Mouse (Mus musculus) kidney, adult 2 months (tissue): Measurements from ENCODE around the gene Mkks. TPM values are rescaled to one million over a fixed set of nuclear protein-coding genes. Genes with fewer than 3 reads are reported as not detected.
"Not testable (repeated sequence)": the region's sequence is repeated elsewhere in the genome, so short reads cannot be mapped to it uniquely, and the experiment has no call there.

Experiments
- DNase-seq: peaks from one replicate; pipeline ENCODE4 v3.0.0; 2021
- H3K27ac ChIP-seq: fragments of 200-500 bp; 2 replicates; pipeline ENCODE4 v1.5.1; 2012; ENCODE audit warnings: low read depth, low read length, control low read depth, inconsistent platforms; ENCODE audit not compliant: insufficient read depth
- H3K27me3 ChIP-seq: fragments of 200-500 bp; replicated peaks from 2 replicates; pipeline ENCODE4 v1.6.1; 2012; ENCODE audit warnings: mild to moderate bottlenecking, moderate library complexity, low read length, inconsistent platforms; ENCODE audit not compliant: control insufficient read depth, insufficient read depth
- H3K36me3 ChIP-seq: fragments of 200-500 bp; 2 replicates; pipeline ENCODE4 v1.6.1; 2012; ENCODE audit warnings: mild to moderate bottlenecking, moderate library complexity, low read length, inconsistent platforms; ENCODE audit not compliant: control insufficient read depth, insufficient read depth
- H3K4me1 ChIP-seq: fragments of 200-500 bp; 2 replicates; pipeline ENCODE4 v1.6.1; 2011; ENCODE audit warnings: low read length; ENCODE audit not compliant: control insufficient read depth, insufficient read depth
- H3K4me3 ChIP-seq: fragments of 200-500 bp; 2 replicates; pipeline ENCODE4 v1.5.1; 2011; ENCODE audit warnings: mild to moderate bottlenecking, low read depth, low read length, control low read depth; ENCODE audit not compliant: insufficient read depth
- CTCF ChIP-seq: fragments of 200-500 bp; conservative IDR thresholded peaks from 2 replicates; pipeline ENCODE4 v1.5.1; 2011; ENCODE audit warnings: low read depth, mild to moderate bottlenecking, control low read depth, low read length, moderate library complexity, mixed read lengths; ENCODE audit not compliant: insufficient read depth, insufficient read length
- POLR2A ChIP-seq: fragments of 200-500 bp; IDR thresholded peaks from one replicate; pipeline ENCODE4 v1.6.1; 2011; ENCODE audit warnings: low read depth, low read length, control low read depth
- WGBS: fragments of 180-500 bp; shearing (Covaris S2); methylation state at CpG from one replicate; pipeline ENCODE4 v1.1.7; 2018; 5-methylcytosine and 5-hydroxymethylcytosine counted together
- polyA plus RNA-seq: library from polyadenylated mRNA; depleted of rRNA; stranded (reverse); fragments of >200 nt; gene quantifications from 2 replicates; pipeline ENCODE4 v1.2.3, GENCODE M21; 2012

The Mkks gene
- polyA plus RNA-seq, 1 experiment: 10.9 TPM

DNA sequence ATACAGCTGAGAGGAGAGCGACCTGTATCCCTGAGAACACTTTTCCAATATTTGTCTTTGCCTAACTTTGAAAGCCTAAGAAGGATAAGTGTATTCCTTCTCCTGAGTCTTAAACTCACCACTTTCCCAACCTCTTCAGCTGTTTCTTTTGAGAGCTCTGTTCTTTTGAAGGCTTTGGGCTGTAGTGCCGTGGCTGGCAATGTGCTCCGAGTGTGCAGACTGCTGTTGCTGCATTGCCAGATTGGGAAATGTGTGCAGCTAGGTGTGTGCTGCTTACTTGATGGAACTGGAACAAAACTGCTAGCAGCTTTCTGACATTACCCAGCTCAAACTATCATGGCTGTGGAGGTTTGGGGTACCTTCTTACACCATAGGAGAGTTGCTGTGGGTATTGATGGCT lies 21.8 kb upstream of the Mkks start:
- Histone ChIP-seq H3K27ac (no peak overlapping the region), H3K4me1 (no peaks in the 10 kb centered on the region), H3K4me3 (no peak overlapping the region), H3K36me3 (no peaks in the 10 kb centered on the region), H3K27me3 (no peaks in the 10 kb centered on the region)
- DNase-seq: no peak
- TF ChIP-seq POLR2A: no peak
- TF ChIP-seq CTCF: no peak
- 93% methylated on average over 3 of the region's 3 CpGs for WGBS

DNA sequence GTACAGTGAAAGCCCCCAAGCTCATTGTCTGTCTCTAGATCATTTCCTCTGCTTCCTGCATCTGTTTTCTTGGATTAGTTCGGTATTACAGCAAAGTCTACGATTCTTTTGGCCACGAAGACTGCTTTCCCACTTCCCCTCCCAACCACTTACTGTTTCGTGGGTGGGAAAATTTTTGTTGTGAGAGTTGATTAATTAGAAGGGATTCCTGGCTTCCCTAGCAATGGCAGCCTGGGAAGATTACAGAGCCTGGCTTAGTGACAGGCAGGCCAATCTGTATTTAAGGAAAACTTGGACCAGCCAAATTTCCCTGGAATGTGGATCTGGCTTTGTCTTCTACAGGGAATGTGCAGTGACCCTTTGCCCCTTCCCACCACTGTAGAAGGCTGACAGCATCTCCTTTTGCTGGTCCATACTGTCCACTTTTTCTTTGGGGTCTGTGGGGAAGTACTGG lies 20.8 kb upstream of the Mkks start:
- Histone ChIP-seq H3K27me3 (no peaks in the 10 kb centered on the region), H3K36me3 (no peaks in the 10 kb centered on the region), H3K4me3 (no peak overlapping the region), H3K27ac (no peak overlapping the region), H3K4me1 (no peaks in the 10 kb centered on the region)
- 40% methylated on average over 4 of the region's 4 CpGs for WGBS
- DNase-seq: peak; percentile 25
- TF ChIP-seq CTCF: no peak
- TF ChIP-seq POLR2A: no peak

DNA sequence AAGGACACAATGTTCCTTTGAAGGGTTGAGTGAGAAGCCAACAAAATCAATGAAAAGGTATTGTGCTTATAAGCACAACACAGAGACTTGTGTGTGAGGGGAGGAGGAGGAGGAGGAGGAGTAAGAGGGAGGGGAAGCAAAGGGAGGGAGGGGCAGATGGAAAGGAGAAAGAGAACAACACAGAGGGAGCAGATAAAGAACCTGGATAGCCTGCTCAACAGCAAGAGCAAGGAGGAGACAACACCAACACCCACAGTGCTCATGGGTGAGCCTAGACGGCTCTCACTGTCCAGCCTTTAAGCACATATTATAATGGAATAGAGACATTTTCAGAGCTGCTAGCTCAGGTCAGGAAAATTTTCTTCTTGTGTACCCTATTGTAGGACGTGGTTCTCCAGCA lies 18.1 kb upstream of the Mkks start:
- TF ChIP-seq POLR2A (no peak), CTCF (no peak)
- Histone ChIP-seq H3K4me3 (no peak overlapping the region), H3K27ac (no peak overlapping the region), H3K27me3 (no peaks in the 10 kb centered on the region), H3K4me1 (no peaks in the 10 kb centered on the region), H3K36me3 (no peaks in the 10 kb centered on the region)
- 87% methylated on average over 2 of the region's 2 CpGs for whole genome bisulfite sequencing
- DNase-seq: no peak

DNA sequence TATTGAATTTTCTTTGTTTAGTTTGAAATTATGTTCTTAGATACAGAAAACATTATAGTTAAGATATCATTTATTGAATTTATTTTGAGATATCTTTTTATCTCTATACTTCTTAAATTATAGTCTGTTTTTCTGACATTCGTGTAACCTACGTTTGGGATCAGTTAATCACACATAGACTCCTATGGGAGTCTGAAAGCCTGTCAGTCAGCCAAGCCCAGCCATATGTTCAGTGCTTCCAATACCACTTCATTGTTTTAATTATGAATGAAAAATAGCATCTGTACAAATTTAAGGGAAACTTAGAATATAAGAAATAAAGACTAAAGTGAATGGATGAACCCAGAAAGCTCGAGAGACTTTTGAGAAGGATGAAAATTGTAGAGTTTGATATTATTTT lies 17.4 kb upstream of the Mkks start:
- WGBS: 96% methylated on average over 3 of the region's 3 CpGs
- TF ChIP-seq POLR2A (no peak), CTCF (no peak)
- no peaks in the 10 kb centered on the region for H3K36me3 ChIP-seq

DNA sequence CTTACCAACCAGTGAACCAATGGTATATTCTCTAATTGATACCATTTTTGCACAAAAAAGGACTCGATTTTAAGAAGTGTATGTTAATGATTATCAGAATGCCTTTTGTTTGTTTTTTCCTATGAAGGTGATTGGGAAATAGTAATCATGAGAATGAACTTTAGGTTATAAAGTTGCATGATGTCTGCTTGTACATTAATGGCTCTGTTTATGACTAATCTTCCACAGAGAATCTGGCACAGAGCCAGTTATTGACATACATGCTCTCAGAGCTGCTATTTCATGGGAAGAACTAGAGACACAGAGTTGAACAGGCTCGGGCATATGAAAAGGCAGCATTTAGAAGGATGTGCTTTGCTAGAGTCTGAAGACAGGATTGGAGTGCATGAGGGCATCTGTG lies 4.9 kb upstream of the Mkks start:
- no peak overlapping the region for H3K4me3 ChIP-seq
- no peaks in the 10 kb centered on the region for H3K27me3 ChIP-seq
- 78% methylated on average over 2 of the region's 2 CpGs for WGBS
- TF ChIP-seq CTCF (no peak), POLR2A (no peak)
- H3K27ac ChIP-seq: no peak overlapping the region
- no peaks in the 10 kb centered on the region for H3K36me3 ChIP-seq
- H3K4me1 ChIP-seq: 0 out of 2 replicates have a peak, but pooled peaks cover 2% of the 10 kb centered on the region
- DNase-seq: no peak

More for the DNA sequence above, 17.4 kb upstream of the Mkks start:
- no peak for DNase-seq
- Histone ChIP-seq H3K27ac (no peak overlapping the region), H3K4me1 (no peaks in the 10 kb centered on the region), H3K4me3 (no peak overlapping the region), H3K27me3 (no peaks in the 10 kb centered on the region)

DNA sequence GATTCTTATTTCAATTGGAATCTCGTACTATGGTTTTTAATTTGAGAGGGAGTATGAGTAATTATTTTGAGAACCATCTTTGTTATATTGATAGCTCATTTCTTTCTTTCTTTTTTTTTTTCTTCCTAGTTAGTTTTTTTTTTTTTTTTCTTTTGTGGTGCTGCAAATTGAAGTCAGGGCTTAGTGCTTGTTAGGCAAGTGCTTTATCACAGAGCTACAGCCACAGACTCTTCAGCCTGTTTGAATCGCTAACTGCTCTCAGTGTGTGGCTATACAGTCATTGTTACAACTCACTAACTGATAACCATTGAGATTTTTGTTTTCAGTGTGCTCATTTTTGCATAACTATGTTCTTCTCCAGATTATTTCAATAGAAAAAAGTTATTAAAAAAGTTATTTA lies 3.3 kb upstream of the Mkks start:
- Histone ChIP-seq H3K27ac (no peak overlapping the region), H3K4me1 (peaks cover 6% of the 10 kb centered on the region; the same call in 1 of the 2 replicates), H3K4me3 (no peak overlapping the region), H3K36me3 (no peaks in the 10 kb centered on the region), H3K27me3 (no peaks in the 10 kb centered on the region)
- DNase-seq: no peak
- WGBS: 93% methylated on average over 2 of the region's 2 CpGs
- TF ChIP-seq POLR2A: no peak
- no peak for TF ChIP-seq CTCF

DNA sequence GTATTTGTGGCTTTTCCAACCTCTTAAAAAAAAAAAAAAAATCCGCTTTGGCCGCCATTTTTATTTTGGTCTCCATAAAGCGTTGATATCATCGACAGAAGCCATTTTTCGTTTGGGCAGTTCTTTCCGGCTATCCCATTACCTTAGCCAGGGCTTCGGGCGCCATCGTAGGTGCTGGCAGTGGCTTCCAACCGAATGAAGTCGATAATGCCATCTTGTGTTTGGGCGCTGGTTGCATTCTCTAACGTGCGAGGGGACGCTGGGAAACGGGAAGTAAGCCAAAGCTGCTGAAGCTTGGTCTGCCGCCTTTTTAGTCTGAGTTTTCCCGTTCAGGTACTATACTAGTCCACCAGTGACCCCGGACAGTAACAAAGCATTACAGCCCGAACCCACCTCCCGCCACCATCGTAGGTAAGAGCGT lies 772 bp upstream of the Mkks start:
- Histone ChIP-seq H3K27ac (peak overlapping the region; percentile 51; the same call in 1 of the 2 replicates), H3K27me3 (no peaks in the 10 kb centered on the region), H3K36me3 (no peaks in the 10 kb centered on the region), H3K4me3 (peak overlapping the region; percentile 91), H3K4me1 (peaks cover 8% of the 10 kb centered on the region; the same call in 1 of the 2 replicates)
- under 1% methylated on average over 23 of the region's 23 CpGs for WGBS
- TF ChIP-seq POLR2A (peak; percentile 23), CTCF (no peak)
- DNase-seq: peak; percentile 99

DNA sequence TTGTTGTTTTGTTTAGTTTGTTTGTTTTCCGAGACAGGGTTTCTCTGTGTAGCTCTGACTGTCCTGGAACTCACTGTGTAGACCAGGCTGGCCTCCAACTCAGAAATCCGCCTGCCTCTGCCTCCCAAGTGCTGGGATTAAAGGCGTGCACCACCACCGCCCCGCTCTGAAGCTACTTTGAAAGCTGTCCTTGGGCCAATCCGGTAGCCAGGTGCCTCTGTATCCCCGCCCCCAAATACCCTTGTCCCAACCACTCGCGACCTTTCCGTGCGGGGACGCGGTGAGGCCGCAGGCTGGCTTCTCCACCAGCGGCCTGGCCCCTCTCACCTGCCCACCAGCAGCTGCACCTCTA lies 497 bp downstream of the Mkks start:
- Histone ChIP-seq H3K4me3 (peak overlapping the region; percentile 99), H3K27ac (peak overlapping the region; percentile 100)
- WGBS: 6% methylated on average over 15 of the region's 15 CpGs
- not testable (repeated sequence) for H3K27me3 ChIP-seq, H3K4me1 ChIP-seq, H3K36me3 ChIP-seq, DNase-seq
